Mouse (Mus musculus) common myeloid progenitor, adult 5-6 weeks (primary cell): Measurements from ENCODE around the gene Kcnq5. TPM values are rescaled to one million over a fixed set of nuclear protein-coding genes. Genes with fewer than 3 reads are reported as not detected.
"Not testable (repeated sequence)": the region's sequence is repeated elsewhere in the genome, so short reads cannot be mapped to it uniquely, and the experiment has no call there.

Source experiments
- ATAC-seq: replicated peaks from 2 replicates; pipeline ENCODE4 v1.8.0; 2016; ENCODE audit warnings: low read depth, mild to moderate bottlenecking, moderate TSS enrichment, inconsistent platforms; ENCODE audit not compliant: poor library complexity, severe bottlenecking
- total RNA-seq: library from RNA; stranded (forward); fragments of 200-1000, 187-1606 nt; gene quantifications from 2 replicates; pipeline ENCODE4 v1.2.3, GENCODE M21; 2017

Kcnq5 gene
- total RNA-seq, 1 experiment from 2014 or later = 5.8 TPM

DNA sequence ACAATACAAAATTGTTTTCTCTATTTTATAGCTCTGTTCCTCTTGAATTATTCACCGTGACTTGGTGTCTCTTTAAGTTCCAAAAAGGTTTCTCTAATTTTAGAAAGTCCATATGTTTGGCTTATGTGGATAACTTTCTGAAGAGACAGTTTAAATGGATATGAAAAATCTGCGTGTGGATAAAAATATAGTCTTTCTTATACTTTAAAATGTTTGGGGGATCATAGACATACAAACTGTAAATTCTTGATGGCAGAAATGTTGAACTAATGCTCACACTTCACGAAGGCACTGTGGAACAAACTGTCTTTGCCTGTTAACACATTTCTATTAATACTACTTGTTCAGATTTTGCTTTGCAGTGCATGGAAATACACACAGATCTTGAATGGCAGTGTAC lies 277.3 kb downstream of the Kcnq5 start:
- ATAC-seq = no peak

DNA sequence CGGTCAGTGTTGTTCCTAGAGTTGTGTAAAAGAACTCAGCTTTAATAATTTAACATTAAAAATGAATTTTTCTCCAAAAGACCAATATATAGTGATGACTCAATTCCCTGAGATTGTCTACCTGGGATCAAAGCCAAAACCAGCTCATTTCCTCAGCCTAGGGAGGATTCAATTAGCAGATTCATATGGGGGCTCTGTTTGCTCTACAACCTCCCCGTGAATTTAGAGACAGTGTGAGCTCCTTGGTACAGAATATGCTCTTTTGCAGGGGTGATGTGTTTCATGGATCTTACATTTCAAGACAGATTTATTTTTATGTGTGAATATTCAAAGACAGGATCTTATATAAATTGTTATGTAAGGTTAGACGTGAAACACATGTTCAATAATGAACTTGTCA lies 284.9 kb downstream of the Kcnq5 start:
- ATAC-seq = no peak

DNA sequence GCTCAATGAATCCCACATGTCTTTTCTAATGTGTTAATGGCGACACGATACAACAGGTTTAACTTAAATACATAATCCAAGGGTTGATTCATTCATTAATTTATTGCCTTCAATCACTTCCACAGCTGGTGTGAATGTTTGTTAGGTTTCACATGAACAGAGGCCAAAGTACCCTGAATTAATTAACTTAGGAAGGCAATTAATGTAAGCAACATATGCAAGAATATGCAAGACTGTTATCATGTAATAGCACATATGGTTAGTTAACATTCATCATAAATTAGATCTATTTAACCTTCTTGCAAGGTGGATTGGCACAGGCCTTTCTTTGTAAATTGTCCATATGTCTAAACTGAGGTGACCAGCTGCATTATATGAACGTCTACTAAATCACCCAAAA lies 300.9 kb downstream of the Kcnq5 start:
- no peak for ATAC-seq

DNA sequence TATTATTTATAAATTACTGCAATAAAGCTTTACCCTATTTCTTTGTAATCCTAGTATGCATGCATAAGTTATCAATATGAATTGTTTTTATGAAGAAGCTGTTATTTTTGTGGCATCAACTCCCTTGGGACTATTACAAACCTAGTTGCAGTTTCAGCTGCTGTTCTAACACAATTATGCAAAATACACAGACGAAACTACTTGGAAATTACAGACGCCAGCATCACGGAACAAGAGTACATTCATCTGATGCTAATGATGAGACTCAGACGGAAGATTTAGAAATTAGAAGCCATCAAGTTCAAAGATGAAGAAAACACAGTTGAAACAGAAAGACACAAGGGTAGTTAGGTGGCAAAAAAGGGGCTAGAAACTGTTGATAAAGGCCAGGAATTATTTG lies 310.9 kb downstream of the Kcnq5 start:
- ATAC-seq = no peak

DNA sequence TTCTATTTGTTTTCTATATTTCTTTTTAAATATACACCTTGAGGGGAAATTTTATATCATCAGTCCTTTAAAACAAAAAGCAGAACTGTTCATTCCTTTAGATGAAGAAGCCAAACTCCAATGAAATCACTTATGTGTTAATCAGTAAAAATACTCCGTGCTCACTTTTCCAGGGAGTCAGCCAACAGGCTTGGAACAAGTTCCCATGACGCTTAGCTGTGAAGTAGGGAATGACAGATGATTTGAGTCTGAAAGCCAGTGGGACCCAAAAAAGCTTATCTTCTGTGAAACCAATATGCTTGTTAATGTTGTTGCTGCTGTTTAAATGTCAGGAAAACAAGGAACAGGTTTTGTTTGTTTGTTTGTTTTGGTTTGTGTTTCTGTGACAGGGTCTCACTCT lies 326.3 kb downstream of the Kcnq5 start:
- ATAC-seq = no peak

DNA sequence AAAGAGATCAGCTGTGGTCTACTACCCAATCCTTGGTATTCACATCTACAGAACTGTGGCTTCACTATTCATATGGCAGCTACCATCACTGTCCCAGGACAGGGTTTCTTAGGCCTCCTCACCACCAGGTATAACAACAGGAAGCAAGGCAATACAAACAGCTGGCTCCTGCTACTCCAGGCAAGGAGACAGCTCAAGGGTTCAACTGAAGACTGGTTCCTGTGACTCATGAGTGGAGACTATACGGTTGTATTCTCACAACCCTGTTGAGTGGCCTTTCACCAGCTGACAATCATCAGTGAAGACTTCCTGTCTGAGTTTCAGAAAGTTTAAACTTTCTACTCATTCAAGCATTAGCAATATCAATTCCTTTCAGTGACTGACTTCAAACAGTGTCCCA lies 327.7 kb downstream of the Kcnq5 start:
- no peak for ATAC-seq

DNA sequence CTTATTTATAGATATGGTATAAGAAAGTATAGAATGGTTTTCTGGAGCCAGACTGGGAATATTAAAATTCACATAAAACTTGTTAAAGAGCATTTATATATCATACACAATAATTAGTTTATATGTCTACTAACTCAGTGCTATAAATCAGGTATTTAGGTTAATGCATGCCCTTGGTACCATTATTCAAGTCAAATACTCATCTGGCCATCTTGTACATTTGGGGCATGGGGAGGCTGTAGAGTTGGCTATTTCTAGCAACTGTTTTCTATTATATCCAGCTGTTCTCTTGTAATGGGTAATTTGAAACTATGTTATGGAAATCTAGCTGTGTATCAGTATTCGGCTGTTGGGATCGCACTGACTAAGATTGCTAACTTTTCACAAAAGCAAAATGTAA lies 339.3 kb downstream of the Kcnq5 start:
- no peak for ATAC-seq

DNA sequence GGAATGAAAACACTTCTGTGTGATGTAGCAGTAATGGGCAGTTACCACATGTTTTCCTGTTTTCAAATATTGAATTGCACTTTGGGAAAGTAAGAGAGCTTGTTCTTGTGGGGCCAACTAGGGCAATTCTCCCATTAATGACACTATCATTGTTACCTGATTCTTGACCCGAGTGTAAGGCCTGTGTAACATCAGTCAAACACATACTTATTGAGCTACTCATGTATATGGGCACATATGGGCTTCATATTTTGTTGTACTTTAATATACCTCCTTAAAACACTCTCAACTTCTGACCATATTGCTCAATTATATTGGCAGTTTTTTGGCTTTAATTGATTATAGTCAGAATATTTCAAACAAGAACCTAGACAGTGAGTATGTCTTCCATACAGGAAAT lies 339.7 kb downstream of the Kcnq5 start:
- ATAC-seq = no peak

DNA sequence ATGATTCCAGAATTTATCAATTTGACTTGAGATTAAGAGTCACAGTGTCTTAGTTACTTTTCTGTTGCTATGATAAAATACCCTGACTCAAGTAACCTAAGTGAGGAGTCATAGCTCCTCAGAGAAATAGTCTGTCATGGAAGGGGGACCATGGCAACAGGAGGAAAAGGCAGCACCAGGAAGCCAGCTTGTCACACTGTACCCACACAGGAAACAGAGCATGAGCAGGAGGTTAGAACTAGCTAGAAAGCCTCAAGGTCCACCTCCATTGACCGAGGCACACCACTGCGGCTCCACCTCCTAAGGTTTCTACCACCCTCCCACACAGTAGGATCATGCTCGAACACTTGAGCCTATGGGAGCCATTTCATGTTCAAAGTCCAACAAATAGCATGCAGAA lies 343.0 kb downstream of the Kcnq5 start:
- peak; percentile 91 for ATAC-seq

DNA sequence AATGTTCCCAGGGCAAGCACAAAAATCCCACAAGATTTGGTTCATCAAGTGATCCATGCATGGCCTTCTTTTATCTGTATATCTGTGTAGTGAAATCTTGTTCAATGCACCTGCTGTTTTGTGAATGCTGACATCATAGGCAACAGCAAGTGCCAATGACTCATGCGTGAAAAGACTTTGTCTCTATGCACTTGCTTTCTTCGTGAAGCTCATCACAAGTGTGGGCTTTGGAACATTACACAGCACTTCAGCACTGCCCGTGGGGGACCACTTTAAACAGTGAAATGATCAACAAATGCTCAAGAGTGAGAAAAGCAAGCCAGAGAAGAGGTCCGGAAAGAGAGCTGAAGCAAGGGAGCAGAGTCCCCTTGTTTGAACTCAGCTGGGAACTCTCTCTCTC lies 345.1 kb downstream of the Kcnq5 start:
- ATAC-seq = no peak

DNA sequence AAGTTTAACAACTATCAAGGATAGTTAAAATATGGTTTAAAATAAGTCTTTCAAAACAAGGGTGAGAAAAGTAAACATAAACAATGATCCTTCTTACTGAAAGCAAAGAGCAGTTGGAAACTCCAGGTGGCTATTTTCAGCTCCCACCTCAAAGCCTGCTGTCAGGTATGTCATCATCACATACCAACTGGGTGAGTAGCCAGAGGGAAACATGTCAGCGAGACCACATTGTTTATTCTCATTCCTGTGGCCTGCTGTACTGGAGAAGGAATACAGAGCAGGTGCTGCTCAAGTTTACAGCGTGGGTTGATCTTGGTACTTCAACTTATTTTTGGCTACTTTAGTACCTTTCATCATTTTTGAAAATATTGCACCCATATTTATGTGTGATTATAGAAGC lies 347.8 kb downstream of the Kcnq5 start:
- ATAC-seq = no peak

DNA sequence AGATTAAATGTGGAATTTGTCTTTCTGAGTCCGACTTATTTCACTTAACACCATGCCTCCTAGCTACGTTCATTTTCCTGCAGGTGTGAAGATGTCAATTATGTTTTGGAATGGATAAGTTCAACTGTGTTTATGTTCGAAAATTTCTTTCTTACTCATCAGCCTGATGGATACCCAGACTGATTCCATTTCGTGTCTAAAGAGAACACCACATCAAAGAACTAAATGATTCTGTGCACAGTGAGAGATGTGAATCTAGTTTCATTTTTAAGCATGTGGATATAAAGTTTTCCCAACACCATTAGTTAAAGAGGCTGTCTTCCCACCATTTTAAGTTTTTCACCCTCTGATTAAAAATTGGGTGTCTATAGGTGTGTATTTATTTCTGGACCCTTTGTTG lies 357.7 kb downstream of the Kcnq5 start:
- ATAC-seq = no peak

DNA sequence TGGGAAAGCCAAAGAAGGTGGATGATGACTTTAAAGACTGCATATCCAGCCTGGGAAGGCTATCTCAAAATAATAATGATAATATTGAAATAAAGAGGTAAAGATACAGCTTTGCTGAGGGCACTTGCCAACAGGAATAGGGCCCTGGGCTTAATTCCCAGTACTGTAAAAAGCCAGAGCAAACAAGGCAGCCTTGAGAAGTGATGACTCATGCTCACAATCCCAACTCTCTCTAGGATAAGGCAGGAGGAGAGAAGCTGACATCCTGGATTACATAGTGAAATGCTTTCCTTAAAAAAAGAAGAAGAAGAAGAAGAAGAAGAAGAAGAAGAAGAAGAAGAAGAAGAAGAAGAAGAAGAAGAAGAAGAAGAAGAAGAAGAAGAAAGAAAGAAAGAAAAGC lies 359.2 kb downstream of the Kcnq5 start:
- ATAC-seq = no peak

DNA sequence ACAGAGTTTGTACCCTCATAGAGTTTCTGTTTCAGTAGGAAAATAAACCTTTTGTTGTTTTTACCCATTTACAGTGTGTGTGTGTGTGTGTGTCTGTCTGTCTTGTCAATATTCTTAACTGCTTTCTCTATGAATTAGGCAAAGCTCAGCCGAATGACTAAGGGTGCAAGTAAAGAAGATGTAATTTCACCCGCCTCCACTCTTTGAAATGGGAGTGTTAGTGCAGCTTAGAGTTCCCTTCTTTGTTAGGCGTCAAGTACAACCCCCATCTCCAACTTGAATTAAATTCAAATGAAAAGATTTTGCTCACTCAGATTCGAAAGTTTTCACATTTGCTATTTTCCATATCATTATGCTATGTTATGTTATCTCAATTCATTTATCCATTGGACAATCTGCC lies 361.1 kb downstream of the Kcnq5 start:
- ATAC-seq = no peak

DNA sequence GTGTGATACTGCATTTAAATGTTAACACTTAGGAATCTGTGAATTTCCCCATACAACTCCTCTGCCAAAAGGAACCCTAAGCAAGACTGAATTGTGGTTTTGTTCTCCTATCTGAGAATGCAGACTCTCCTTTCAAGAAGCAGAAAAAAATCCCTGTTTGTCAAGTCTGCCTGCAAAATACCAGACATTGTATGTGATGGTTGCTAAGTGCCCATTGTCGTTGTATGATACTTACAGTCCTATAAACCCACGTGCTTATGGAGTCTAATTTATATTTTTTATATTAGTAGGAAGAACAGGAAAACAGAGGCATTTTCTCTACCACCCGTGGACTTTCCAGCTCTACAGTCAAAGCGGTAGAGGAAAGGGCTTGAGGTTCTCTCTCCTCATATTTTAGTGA lies 367.9 kb downstream of the Kcnq5 start:
- ATAC-seq = no peak

DNA sequence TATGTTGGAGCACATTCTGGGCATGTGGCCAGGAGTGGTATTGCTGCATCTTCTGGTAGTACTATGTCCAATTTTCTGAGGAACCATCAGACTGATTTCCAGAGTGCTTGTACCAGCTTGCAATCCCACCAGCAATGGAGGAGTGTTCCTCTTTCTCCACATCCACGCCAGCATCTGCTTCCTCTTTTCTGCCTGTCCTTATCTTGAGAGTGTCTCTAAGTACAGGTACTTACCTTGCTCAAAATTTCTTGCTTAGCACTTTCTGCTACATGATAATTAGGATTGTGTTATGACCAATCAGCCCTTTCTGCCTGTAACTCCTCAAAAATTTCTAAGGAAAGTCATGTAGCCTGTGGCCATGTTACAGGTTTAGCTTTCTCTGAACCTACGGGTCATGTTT lies 394.3 kb downstream of the Kcnq5 start:
- not testable (repeated sequence) for ATAC-seq

DNA sequence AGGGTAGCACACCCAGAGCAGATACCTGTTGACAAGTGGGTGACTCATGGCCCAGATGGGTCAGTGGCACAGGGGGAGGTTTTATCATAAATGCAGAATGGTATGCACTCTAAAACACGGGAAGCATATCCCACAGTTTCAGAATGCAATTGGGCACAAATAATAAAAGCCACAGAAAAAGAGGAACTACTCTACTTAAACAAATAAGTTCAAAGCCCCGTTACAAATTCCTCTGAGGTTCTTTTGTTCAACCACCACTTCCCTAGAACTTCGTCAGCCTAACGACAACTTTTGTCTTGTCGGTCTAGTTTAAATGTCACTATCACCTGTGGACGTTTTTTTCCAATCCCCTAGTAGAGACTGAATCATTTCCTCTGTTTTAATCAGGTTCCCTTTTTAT lies 407.1 kb downstream of the Kcnq5 start:
- peak; percentile 80 for ATAC-seq

DNA sequence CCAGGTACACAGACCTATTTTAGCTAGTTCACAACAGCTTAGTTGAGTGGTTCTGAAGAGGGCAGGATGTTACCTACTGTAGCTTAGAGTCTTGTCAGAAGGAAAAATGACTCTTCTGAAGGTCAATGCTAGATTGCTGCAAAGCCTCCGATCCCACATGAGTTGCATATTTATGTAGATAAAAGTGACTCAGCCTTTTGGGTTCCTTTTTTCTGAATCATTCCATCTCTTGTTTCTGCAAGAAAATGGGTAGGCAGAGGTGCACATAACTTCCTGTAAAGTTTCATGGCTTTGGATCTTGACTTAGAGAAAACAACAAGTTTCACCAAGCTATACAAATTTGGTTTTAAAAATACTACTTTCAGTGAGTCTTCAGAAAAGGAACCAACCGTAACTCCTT lies 409.0 kb downstream of the Kcnq5 start:
- ATAC-seq = peak; percentile 42; the same call in 1 of the 2 replicates

DNA sequence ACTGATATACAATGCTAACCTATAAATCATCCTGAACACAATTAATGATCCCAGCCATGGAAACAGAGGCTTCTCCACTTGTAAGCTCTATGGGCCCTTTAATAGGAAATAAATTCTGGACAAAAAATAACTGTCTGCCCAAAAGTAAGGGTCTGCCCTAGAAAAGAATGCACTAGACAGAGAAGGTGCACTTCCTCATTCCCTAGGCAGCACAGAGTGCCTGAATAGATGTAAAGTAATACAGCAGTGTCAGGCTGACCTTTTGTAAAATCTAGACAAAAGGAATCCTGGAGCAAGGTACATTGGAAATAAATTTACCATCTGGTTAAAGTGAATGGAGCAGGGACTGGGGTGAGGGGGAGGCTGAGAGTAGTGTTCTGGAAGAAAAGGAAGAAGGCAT lies 417.8 kb downstream of the Kcnq5 start:
- 0 out of 2 replicates have a peak, but pooled peaks have one; percentile 42 for ATAC-seq

DNA sequence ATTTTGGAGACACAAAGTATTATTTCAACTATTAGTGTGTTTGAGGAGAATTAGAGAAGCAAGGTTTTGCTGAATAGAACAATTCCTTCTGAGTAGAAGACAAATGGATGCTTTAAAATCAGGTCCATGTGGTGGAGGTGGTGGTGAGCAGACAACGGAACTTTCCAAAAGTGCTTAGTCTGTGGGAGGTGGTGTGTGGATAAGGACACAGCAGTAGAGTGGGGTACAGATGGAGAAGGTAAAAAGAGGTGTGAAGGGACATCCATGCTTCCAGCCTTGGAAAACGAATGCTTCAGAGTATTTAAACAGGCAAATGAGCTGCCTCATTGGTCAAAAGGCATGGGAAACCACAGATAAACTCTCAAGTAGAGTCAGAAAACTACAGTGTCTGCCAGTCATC lies 422.3 kb downstream of the Kcnq5 start:
- ATAC-seq = no peak

DNA sequence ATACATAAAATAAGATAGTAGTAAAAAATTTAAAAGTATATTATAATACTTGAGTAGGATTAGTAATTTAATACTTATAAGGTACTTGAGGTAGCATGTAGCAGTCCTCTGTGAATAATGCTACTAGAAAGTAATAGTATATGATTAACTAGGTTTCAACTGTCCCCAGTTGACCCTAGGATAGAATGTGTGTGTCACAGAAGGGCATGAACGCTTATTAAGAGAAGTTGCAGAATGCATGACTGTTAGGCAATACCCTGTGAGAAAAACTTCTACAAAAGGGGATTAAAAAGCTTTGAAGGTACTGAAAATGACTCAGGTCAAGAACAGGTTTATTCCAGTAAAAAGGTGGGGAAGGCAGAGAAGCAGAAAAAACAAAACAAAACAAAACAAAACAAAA lies 430.9 kb downstream of the Kcnq5 start:
- ATAC-seq = no peak

DNA sequence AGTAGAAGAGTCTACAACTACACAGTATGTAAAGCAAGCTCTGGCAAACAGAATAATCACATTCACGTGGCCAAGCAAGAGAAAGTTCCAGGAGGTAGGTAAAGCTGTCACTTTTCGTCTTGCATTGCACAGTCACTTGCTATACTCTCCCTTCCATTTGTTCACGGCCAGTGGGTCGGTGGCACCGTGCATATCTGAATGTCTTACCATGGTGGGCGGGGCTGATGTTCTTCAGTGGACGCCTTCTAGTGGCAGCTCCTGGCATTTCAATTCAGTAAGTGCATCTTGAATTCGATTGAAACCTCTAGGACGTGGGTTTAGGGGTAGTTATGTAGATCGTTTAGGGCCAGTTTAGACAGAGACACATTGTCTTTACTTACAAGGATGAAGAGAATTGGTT lies 439.7 kb downstream of the Kcnq5 start:
- ATAC-seq = no peak

DNA sequence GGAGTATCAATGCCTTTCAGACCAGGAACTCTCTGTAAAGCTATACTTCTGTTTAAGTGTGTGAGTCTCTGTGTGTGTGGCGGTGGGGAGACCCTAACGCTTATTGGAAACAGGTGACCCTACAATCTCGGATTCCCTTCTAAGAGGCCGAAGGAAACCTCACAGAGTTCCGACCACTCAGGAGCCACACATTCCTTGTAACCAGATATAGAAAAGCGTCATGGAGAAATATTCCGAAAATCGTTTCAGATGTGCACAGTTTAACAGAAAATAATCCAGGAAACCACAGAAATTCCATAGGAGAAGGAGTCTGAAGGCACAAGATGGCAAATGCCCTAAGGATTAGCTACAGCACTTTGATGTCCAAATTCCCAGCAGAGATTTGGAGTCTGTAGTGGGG lies 440.3 kb downstream of the Kcnq5 start:
- ATAC-seq = no peak
